Mouse (Mus musculus): ENCODE measurements around the gene Efcab11. TPM values are rescaled to one million over a fixed set of nuclear protein-coding genes. Genes with fewer than 3 reads are reported as not detected.

Gene Efcab11
- total RNA-seq, 2 experiments from 2014 or later = 6.0 to 6.5 TPM

DNA sequence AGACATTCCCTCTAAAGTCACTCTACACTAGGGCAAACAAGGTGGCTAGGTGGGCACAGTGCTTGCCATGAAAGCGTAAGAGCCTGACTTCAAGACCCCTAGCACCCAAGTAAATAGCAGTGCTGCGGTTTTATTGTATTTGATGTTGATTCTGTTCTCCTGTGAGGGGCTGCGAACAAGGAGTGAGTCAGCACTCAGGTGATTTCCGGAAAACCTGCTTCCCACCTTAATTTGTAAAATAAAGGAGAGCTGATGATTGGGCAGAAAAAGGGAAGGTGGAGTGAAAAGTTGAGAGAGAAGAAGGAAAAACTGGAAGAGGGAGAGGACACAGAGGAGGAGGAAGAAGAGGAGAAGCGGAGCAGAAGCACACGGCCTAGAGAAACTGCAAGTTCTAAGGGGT, 118.3 kb downstream of the Efcab11 start:
- no peak for ATAC-seq (replicated peaks; ENCODE audit: low FRiP score, poor library complexity, severe bottlenecking)

DNA sequence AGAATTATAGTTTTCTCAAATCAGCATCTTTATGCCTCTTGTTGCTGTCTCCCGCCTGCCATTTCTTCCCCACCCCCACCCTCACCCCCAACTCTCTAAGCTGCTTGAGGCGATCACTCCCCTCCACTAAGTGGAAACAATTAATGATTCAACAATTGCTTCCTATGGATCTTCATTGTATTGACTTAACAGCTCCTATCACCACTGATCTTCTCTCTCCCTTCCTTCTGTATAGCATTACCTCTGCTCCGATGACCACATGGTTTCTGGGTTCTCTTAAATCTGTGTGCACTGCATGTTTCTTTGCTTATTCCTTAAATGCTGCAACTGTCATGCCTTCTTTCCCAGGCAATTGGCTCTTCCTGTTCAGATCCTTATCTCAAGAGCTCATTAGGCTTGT, 120.2 kb downstream of the Efcab11 start:
- no peak for ATAC-seq (replicated peaks; ENCODE audit: low FRiP score, poor library complexity, severe bottlenecking)

DNA sequence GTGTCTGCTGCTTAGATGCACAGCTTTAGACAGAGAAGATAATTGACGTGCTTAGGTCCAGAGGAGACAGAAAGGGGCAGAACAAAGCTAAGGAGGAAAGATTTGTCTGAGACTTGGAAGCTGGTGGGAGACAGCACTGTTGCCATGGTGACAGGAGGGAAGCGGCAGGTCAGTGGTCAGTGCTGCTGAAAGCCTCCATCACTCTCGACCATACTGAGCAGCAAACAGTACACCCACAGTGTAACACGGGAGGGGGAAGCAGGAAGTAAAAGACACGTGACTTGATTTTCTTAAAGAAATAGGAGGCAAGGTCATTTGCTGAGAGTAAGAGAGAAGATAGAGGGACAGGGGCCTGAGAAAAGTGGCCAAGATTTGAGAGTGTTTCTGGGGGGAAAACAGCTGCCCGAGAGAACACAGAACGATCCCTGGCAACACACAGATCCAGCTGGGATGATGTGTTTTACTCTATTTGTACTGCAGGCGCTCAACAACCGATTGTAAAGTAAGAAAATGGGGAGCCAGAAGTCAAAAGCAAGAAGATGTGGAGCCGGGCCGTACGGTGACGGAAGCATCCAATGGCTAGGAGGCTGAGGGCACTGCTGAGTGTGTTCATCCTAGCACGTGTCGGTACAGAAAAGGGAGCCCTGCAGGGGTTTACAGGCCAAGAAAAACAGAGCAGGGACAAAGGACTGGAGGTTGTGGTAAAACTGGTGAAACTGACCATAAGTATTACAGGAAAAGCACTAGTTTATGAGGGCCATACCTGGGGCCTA, 126.3 kb downstream of the Efcab11 start:
- no peak for ATAC-seq (replicated peaks; ENCODE audit: low FRiP score, poor library complexity, severe bottlenecking)

DNA sequence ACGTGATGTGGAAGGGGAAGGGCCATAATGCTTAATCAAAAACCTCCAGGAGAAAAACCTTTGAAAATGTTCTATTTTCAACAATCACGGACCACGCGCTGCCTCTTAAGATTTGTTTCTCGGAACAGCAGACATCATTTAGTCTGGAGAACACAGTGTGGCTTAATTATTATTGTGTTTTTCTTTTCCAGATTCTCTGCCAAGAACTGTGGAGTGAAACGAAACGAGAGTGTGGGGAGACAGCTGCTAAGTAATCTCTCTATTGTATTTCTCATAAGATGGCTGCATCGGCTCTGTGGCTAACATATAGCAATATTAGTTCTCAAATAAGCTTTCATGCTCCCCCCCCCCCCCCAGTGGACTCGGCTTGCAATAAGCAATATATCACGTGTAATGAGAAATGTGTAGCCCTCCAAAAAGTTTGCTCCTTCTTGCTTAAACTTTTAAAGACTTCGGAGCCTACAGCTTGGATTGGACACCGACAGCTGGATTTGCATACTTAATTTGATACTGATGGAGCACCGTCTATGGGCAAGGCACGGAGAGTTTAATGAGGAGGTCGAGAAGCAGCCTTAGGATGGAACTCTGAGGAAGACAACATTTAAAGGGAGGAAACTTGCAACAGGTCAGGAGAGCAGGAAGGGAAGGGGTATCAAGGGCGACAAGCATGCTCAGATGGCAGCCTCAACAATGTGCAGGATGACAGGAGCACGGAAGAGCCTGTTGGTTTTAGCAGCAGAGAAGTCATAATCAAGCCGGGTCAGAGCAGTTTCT, 127.1 kb downstream of the Efcab11 start:
- ATAC-seq (replicated peaks; ENCODE audit: low FRiP score, poor library complexity, severe bottlenecking) = no peak

DNA sequence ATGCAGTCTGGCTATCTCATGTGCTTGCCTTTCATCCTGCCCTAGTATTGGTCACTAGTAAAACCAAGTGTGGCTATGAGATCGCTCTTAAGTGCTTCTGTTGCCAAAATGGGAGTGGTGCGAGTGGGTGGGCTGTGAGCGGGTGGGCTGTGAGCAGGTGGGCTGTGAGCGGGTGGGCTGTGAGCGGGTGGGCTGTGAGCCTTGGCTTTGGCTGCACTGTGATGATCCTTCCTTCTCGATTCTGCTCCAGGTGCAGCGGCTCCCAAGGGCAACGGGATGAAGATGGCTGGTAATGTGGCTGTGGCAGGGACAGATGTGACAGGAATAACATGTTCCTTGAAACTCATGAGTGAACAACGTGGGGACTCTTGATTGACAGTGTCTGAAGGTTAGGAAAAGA, 128.0 kb downstream of the Efcab11 start:
- no peak for ATAC-seq (replicated peaks; ENCODE audit: low FRiP score, poor library complexity, severe bottlenecking)

DNA sequence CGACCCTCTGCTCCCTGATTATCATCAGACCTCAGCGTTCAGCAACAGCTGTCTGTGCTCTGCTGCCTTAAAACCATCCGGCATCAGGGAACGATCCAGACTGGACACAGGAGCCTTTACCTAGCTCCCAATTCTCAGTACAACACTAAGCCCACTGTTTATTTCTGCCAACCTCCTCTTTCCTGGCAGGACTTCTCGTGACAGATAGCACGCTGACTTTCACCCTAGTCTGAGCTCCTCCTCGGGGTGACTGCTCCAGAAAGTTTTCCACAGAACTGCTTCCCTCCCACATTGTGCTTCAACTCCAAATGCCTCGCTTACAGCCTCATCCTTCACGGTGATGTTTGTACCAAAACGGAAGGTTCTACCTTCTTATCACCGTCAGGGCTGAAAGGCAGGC, 131.3 kb downstream of the Efcab11 start:
- ATAC-seq (replicated peaks; ENCODE audit: low FRiP score, poor library complexity, severe bottlenecking) = no peak

DNA sequence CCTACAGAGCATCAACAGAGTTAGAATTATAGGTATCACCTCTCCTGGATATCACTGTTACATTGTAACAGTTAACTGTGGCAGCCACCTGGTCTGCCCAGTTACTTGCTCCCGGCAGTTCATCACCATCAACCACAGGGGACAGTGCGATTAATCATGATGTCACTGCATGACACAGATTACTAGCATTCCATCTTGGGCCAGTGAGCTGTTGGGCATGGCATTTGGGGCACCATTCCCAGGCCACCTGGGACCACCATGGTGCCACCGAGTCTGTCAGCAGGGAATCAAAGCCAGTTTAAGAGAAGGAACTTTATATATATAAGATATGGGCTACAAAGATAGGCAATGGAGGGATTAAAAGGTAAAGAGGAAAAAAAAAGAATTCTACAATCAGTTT, 134.8 kb downstream of the Efcab11 start:
- ATAC-seq (replicated peaks; ENCODE audit: low FRiP score, poor library complexity, severe bottlenecking) = no peak

DNA sequence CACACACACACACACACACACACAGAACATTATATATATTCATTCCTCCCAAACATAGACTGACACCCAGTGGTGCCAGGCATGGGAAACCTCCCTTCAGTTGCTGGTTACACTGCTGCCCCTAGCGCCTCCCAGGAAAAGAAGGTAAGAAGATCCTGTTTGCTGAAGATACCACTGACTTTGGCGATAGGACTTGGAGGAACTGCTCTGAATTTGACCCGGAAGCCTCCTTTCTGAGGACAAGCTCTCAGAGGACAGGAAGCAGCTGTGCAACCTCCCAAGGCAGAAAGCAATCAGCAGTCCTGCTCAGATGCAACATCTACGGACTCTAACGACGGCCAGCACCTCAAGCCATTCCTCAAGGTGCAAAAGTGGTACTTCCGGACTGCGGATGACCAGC, 142.6 kb downstream of the Efcab11 start:
- ATAC-seq (replicated peaks; ENCODE audit: low FRiP score, poor library complexity, severe bottlenecking) = no peak

DNA sequence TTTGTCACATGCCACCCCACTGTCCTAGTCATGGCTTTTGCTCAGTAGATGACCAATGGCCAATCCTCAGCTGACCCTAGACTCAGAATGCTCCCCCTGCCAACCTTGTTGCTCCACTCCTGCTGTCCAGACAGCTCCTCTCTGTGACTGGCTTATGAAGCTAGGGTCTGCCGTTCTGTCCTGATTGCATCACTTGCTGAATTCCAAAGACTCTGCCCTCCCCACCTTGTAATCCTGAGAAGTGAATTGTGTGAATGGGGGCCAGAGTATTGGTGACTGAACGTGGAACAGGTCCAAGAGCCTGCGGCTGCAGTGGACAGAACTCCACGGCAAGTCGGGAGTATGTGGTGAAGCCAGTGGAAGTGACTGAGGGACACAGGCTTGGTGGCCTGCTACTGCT, 145.0 kb downstream of the Efcab11 start:
- ATAC-seq (replicated peaks; ENCODE audit: low FRiP score, poor library complexity, severe bottlenecking) = no peak

DNA sequence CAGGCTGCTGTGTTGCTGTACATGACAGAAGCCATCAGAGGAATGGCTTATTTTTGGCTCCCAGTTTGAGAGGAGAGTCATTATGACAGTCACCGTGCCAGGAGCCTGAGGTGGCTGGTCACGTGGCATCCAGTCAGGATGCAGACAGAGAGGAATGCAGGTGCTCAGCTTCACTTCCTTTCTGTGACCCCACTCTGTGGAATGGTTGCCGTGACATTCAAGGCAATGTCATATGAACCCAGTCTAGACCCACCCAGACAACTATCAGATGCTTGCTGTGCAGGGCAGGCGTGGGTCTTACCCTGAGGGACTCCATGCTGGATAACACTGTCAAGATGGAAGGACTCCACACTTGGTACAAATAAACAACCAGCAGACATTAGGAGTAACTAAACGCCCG, 146.0 kb downstream of the Efcab11 start:
- no peak for ATAC-seq (replicated peaks; ENCODE audit: low FRiP score, poor library complexity, severe bottlenecking)

DNA sequence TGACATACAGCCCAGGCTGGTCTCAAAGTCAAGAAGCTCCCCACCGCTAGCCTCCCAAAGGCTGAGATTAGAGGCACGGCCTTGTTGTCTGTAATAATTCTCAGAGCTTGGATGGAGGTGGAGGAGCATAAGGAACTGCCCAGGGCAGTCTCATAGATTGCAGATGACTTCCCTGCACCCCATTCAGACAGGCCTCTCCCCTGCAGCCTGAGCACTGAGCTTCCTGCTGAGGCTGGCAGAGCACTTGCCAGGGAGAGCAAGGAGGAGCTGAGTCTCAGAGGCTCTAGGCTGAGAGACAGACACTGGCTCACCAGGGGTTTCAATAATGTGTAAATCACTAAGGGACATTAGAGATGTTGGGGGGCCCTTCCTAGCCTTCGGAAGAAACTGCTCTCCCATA, 147.3 kb downstream of the Efcab11 start:
- ATAC-seq (replicated peaks; ENCODE audit: low FRiP score, poor library complexity, severe bottlenecking) = no peak

DNA sequence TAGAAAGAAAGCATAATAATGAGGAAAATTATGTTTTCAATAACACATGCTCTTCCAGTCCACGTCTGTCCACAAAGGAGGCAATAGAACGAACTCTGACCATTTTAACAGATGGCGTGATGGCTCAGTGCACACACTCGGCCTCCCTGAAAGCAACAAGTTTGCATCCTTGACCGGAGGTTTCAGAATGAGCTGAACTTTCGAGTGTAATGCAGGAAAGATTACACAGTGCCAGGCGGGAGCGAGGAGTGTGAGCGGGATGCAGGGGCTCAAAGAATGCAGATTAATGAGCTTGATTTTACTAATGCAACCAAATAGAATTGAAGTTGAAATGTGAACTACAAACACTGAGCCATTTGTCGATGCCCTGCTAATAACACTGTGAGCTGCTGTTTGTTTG, 149.1 kb downstream of the Efcab11 start:
- ATAC-seq (replicated peaks; ENCODE audit: low FRiP score, poor library complexity, severe bottlenecking) = no peak

DNA sequence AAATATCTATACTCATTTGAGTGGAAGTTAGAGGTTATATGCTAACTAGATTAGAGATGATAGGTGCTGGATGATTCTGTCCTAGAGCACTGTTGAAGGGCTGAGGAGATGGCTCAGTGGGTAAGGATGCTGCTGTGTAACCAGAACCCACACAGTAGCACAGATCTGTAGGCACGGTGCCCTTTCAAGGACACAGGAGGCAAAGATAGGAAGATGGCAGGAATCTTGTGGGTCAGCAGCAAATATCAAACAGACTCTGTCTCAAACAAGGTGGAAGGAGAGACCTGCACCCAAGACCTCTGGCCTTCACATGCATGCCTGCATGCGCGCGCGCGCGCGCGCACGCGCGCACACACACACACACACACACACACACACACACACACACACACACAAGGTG, 160.0 kb downstream of the Efcab11 start:
- no peak for ATAC-seq (replicated peaks; ENCODE audit: low FRiP score, poor library complexity, severe bottlenecking)

DNA sequence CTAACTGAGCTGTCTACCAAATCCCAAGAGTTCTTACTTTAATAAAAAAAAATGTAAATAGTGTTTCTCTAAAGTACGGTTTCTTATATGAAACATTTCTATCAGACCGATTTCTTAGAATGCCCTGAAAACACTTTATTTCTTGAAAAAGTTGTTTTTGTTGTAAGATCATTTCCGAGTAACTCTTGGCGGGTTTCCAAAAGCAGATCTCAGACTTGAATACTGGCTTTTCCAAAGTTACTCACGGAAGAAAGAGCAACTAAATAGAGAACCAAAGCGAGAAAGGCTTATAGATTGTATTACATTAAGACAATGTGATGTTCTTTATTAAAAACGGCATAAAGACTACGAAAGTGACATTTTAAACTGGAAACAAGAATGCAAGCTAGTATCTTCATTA, 160.4 kb downstream of the Efcab11 start:
- ATAC-seq (replicated peaks; ENCODE audit: low FRiP score, poor library complexity, severe bottlenecking) = no peak

DNA sequence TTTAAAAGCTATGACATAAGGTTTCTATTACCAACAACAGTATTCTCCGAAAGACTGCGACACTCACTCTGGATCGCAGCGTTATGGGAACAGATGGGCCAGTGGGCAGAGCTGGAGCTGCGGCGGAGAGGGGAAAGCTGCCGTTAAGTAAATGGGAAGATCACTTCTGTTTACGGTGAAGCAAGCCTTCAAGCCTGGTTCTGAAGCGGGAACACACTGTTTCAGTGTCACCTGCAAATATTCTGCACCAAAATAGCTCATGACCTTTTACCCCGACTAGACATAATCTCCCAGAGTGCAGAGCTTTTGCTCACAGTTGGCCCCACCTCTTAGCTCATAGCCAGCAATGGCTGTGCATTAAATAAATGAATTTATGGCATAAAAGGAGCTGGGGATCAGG, 162.9 kb downstream of the Efcab11 start:
- ATAC-seq (replicated peaks; ENCODE audit: low FRiP score, poor library complexity, severe bottlenecking) = no peak

DNA sequence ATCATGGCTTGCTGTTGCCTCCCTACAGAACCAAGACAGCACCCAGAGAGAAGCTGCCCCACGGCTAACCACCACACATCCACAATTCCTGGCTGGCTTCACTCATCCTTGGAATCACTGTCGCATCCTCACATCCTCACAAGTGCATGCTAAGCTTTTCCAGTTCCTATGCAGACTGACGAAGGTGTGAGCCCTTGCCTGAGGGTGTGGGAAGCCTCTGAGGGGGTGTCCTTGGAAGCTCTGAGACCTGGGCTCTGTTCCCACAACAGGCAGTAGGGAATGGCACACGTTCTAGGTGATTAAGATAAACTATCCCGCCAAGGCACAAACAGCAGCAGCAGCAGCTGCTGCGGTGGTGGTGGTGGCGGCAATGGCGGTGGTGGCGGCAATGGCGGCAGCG, 164.5 kb downstream of the Efcab11 start:
- no peak for ATAC-seq (replicated peaks; ENCODE audit: low FRiP score, poor library complexity, severe bottlenecking)

DNA sequence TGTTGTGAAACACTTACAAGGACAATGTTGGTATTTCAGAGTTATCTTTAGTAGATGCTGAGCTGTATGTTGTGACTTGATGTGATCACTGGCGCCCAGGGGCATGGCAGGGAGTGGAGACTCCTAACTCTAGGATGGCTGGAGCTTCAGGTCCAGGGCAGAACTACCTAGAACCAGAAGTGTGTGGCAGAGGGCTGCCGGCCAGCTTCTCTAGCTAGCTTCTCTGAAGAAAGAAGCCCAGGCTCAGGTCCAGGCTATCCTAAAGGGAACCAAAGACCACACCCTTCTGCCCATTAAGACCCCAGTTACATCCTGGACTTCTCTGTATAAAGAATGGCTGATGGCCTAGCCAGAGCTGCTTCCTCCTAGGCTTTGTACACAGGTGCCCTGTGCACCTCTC, 166.1 kb downstream of the Efcab11 start:
- ATAC-seq (replicated peaks; ENCODE audit: low FRiP score, poor library complexity, severe bottlenecking) = no peak

DNA sequence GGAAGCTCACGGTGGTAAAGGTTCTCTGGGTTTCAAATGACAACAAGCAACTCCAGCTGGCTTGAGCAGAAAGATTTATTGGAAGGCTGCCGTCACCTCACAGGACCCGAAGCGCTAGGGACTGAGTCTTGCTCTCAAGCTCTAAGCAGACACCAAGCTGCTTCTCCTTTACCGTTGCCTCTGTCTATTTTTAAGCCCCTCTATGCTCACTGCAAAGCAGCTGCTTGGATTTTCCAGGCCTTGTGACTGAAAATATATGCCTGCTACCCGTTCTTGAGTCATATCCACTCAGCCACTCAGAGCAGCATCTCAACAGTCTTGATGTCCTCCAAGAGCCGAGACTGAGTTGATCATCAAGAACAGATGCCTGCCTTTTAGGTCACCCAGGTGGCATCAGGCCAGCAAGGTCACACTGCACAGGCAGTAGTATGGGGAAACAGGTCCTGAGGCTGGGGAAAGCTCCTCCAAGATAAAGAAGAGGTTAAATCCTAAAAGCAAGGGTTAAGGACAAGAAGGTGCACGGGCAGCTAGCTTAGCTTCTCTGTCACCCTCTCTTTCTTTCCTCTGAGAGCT, 168.1 kb downstream of the Efcab11 start:
- ATAC-seq (replicated peaks; ENCODE audit: low FRiP score, poor library complexity, severe bottlenecking) = no peak

DNA sequence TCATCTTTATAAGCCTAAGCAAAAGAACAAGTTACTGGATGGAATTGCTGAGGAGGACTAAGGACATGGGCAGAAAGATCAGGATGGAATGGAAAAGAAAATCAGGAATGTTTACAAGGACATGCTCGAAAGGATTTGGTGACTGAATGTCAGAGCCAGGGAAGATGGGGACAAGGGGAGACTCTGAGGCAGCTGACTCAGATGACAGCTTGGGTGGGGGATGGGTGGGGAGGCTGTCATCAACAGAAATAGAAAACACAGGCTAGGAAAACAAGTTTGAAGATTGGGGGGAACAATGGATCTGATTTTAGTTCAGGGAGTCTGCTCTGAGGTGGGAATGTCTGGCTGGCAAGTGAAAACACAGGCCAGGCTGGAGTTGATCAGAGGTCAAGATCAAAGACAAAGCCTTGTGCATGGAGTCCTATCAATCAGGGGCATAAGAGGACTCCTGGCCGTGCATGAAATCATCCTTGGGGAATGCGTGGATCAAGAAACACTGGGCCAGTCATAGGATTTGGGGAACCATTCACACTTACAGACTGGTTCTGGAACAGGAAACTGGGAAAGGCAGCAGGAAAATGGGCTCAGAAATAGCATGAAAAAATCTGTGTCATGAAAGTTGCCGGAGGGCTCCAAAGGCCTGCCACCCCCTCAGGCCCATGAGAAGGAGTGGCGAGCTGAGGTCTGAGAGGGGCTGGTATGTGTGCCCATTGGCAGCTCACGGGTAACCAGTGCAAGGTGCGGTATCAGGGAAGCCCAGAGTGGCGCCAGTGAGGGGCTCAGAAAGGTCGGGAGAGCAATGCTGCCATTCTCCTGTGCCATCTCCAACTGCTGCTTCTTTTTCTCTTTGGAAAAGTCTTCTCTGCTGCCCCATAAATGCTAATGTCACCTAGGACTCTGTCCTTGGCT, 168.9 kb downstream of the Efcab11 start:
- ATAC-seq (replicated peaks; ENCODE audit: low FRiP score, poor library complexity, severe bottlenecking) = no peak

DNA sequence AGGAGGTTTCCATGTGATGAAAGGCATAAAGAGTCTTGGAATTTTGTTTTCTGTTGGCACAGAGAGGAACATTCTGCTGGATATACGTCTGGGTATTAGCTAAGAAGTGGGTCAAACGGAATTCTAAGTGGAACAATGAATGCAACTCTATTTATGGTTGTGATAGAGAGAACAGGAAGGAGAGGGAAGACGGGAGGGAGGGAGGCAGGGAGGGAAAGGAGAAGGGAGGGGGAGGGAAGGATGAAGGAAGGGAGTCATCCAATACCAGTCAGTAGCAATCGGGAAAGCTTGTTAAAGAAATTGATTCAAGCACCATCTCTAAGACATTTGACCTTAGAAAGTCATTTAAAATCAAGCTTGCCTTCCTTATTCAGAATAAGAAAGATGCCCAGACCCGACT, 172.0 kb downstream of the Efcab11 start:
- ATAC-seq (replicated peaks; ENCODE audit: low FRiP score, poor library complexity, severe bottlenecking) = no peak

Measured in erythroblast, adult 5-6 weeks (primary cell).